Mouse (Mus musculus) cortical plate, adult 2 months (tissue): ENCODE results near the gene Trp63.

Experiments
- CTCF ChIP-seq: fragments of 200-500 bp; IDR thresholded peaks from 2 replicates; pipeline ENCODE4 v1.5.1; 2011; ENCODE audit warnings: mild to moderate bottlenecking, control low read depth, low read length; ENCODE audit not compliant: insufficient read depth; ENCODE audit errors: extremely low read depth
- POLR2A ChIP-seq: fragments of 200-500 bp; IDR thresholded peaks from 2 replicates; pipeline ENCODE4 v1.6.1; 2011; ENCODE audit warnings: mild to moderate bottlenecking, low read length, control low read depth; ENCODE audit not compliant: insufficient read depth; ENCODE audit errors: extremely low read depth

DNA sequence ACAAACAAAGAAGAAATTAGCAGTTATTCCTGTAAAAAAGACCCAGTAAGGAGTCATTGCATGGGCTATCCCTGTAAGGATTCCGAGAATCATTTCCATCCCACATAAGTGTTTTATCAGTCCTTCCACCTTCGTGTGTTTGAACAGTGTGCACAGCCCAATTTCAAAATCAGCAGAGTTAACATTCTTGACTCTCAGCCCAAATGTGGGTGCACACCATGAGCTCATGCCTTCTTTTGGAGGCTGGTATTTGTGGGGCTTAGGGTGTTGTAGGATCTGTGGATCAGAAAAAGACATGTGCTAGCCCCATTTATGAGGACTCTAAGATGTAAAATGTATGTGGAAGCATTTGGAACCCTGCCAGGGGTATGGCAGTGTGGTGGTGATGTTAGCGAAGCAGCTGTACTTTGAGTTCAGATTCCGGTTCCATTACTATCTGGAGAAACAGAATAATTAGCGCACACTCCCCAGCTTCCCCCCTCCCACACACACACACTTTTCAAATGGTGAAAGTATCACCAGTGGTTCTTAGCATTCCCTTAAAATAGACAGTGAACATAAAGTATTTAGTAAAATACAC lies 9.6 kb upstream of the Trp63 start:
- TF ChIP-seq POLR2A, result no peak
- no peak for TF ChIP-seq CTCF
